Mouse (Mus musculus) midbrain, embryonic 11.5 days (tissue): ENCODE data around the gene Nefh. TPM values are rescaled to one million over a fixed set of nuclear protein-coding genes. Genes with fewer than 3 reads are reported as not detected.
A peak's percentile ranks its signal among the peaks of the same experiment; 100 is the strongest.

Source experiments
- ATAC-seq: fragments of 200-750 bp; cut with Nextera tagmentation; 2 replicates; pipeline ENCODE4 v1.8.0; 2017; ENCODE audit warnings: moderate TSS enrichment, moderate library complexity; ENCODE audit not compliant: low FRiP score
- DNase-seq: peaks from one replicate; pipeline ENCODE4 v3.0.0; 2015; ENCODE audit warnings: low spot score; ENCODE audit errors: missing footprints
- H3K27ac ChIP-seq: fragments of 300-500 bp; sonication (generic); 2 replicates; pipeline ENCODE4 v1.5.1; 2014; ENCODE audit warnings: low read depth, low read length
- H3K27me3 ChIP-seq: fragments of 300-500 bp; sonication (generic); 2 replicates; pipeline ENCODE4 v1.6.1; 2014; ENCODE audit warnings: mild to moderate bottlenecking, low read length, moderate library complexity, mixed read lengths; ENCODE audit not compliant: control insufficient read depth, insufficient read depth
- H3K36me3 ChIP-seq: fragments of 300-500 bp; sonication (generic); 2 replicates; pipeline ENCODE4 v1.6.1; 2014; ENCODE audit warnings: mild to moderate bottlenecking, low read length, moderate library complexity, mixed read lengths; ENCODE audit not compliant: control insufficient read depth, insufficient read depth
- H3K4me1 ChIP-seq: fragments of 300-500 bp; sonication (generic); 2 replicates; pipeline ENCODE4 v1.6.1; 2014; ENCODE audit warnings: low read length; ENCODE audit not compliant: control insufficient read depth, insufficient read depth
- H3K4me2 ChIP-seq: fragments of 300-500 bp; sonication (generic); 2 replicates; pipeline ENCODE4 v1.6.1; 2014; ENCODE audit warnings: mild to moderate bottlenecking, moderate library complexity
- H3K4me3 ChIP-seq: fragments of 300-500 bp; sonication (generic); 2 replicates; pipeline ENCODE4 v1.5.1; 2014; ENCODE audit warnings: low read depth, low read length
- H3K9ac ChIP-seq: fragments of 300-500 bp; sonication (generic); 2 replicates; pipeline ENCODE4 v1.6.1; 2014; ENCODE audit warnings: low read length
- H3K9me3 ChIP-seq: fragments of 300-500 bp; sonication (generic); 2 replicates; pipeline ENCODE4 v1.6.1; 2016; ENCODE audit warnings: low read length; ENCODE audit not compliant: control insufficient read depth
- WGBS: fragments of 180-500 bp; shearing (Covaris S2); extraction: QIAGEN DNeasy Blood & Tissue Kit; methylation state at CpG from one replicate; pipeline ENCODE4 v1.1.7; 2014; 5-methylcytosine and 5-hydroxymethylcytosine counted together
- polyA plus RNA-seq: library from polyadenylated mRNA; unstranded; fragments of >200 nt; fragmentation: Nextera tagmentation; extraction: Ambion mirVana; gene quantifications from 2 replicates; pipeline ENCODE4 v1.2.1, GENCODE M21; 2014

The Nefh gene
- polyA plus RNA-seq, 1 experiment from 2014 or later = 0.79 TPM

- H3K4me2 ChIP-seq = no peak overlapping the region
- WGBS = 48% methylated on average over 2 of the region's 2 CpGs
- H3K36me3 ChIP-seq = no peaks in the 10 kb centered on the region
- no peak overlapping the region for H3K9ac ChIP-seq
- H3K4me3 ChIP-seq = no peak overlapping the region
- H3K4me1 ChIP-seq = no peaks in the 10 kb centered on the region
- ATAC-seq (no peak), DNase-seq (no peak)
- no peaks in the 10 kb centered on the region for H3K27me3 ChIP-seq
- no peaks in the 10 kb centered on the region for H3K9me3 ChIP-seq
- H3K27ac ChIP-seq = no peak overlapping the region
These were observed 18.5 kb upstream of the Nefh start for GRCm38 (mm10) chr11:4966325-4966724.

- DNase-seq = no peak
- Histone ChIP-seq H3K4me1 (no peaks in the 10 kb centered on the region), H3K9ac (no peak overlapping the region), H3K27ac (no peak overlapping the region), H3K27me3 (no peaks in the 10 kb centered on the region), H3K36me3 (no peaks in the 10 kb centered on the region), H3K9me3 (no peaks in the 10 kb centered on the region), H3K4me3 (no peak overlapping the region), H3K4me2 (no peak overlapping the region)
- 64% methylated on average over 6 of the region's 6 CpGs for WGBS
- no peak for ATAC-seq
These were observed 15.4 kb upstream of the Nefh start for GRCm38 (mm10) chr11:4963099-4963808.

DNA sequence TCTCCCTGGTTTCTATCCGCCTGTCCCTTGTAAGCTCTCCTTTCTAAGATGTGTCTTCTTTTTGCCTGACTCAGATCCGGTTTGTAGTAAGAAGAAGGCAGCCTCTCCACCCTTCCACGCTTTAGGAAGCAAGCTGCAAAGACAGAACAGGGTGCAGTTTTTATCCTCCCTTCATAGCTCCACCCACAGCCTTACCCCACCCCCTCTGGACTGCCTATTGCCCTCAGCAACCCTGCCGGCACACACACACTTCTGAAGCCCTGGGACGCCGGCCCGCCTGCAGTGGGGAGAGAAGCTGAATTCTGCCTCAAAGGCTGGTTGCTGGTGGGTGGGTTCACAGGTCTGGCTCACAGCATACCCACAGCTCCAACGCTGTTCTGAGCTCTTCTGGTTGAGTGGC lies 6.1 kb upstream of the Nefh start:
- Histone ChIP-seq H3K27me3 (peaks cover 23% of the 10 kb centered on the region), H3K4me3 (no peak overlapping the region), H3K4me1 (peaks cover 5% of the 10 kb centered on the region), H3K4me2 (no peak overlapping the region), H3K36me3 (no peaks in the 10 kb centered on the region), H3K9me3 (no peaks in the 10 kb centered on the region), H3K9ac (no peak overlapping the region), H3K27ac (no peak overlapping the region)
- no peak for ATAC-seq
- WGBS = 2% methylated on average over 8 of the region's 8 CpGs
- DNase-seq = no peak

DNA sequence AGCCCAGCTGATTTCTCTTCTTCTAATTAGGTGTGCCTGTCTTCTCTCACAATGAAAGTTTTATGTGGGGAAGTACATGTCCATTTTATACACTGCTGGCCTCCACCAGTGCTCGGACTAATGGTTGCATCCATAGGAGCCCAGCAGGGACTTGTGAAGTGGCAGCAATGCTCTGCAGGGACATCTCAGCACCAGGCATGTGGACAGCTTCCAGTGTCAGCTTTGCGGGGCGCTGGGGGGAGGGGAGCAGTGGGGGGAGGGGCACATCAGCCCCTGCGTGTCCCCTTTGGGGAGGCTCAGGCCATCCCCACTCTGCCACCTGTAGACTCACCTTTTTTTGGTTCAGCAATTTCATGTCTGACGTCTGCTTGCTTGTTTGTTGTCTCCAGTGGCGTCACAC lies 5.5 kb upstream of the Nefh start:
- H3K4me2 ChIP-seq = no peak overlapping the region
- H3K9me3 ChIP-seq = no peaks in the 10 kb centered on the region
- no peak overlapping the region for H3K9ac ChIP-seq
- ATAC-seq (no peak), DNase-seq (no peak)
- no peak overlapping the region for H3K4me3 ChIP-seq
- H3K36me3 ChIP-seq = no peaks in the 10 kb centered on the region
- WGBS = 1% methylated on average over 6 of the region's 6 CpGs
- peaks cover 28% of the 10 kb centered on the region for H3K27me3 ChIP-seq
- no peak overlapping the region for H3K27ac ChIP-seq
- peaks cover 5% of the 10 kb centered on the region for H3K4me1 ChIP-seq

DNA sequence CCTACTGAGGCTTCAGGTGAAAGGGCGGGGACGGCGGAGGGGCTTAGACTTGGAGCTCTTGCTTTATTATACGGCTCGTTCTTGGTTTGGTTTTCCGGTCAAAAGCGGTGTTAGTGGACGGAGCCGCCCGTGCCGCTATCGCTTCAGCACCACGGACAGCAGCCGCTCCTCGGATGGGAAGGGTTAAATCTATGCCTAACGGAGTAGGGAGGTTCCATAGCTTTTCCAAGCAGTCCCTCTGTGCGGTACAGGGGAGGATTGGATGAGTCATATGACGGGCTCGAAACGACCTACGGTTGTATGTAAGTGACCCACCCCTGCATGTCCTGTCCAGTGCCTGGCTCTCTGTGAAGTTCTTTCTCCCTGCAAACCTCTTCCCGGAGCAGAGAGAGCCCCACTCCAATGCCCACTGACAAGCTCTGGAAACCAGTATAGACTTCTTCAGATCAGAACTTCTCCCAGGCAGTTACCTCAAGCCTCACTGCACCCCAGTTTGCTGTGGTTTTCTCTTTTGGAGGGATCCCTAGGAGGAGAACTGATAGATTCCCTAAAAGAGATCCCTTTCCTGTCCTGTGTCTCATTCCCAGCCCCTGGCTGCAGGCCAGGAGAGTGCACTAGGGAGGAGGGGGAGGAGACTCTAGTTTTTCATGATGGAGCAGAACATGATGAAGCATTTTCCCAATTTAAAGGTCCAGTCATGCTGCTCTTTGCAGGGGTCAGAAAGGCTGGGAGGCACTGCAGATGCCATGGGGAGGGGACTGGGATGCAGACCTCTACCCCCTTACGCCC lies 1.6 kb upstream of the Nefh start:
- no peaks in the 10 kb centered on the region for H3K36me3 ChIP-seq
- peaks cover 19% of the 10 kb centered on the region for H3K4me1 ChIP-seq
- H3K4me2 ChIP-seq = no peak overlapping the region
- WGBS = 4% methylated on average over 23 of the region's 23 CpGs
- H3K27me3 ChIP-seq = peaks cover 60% of the 10 kb centered on the region
- DNase-seq = peak; percentile 97
- H3K4me3 ChIP-seq = no peak overlapping the region
- no peak for ATAC-seq
- no peak overlapping the region for H3K9ac ChIP-seq
- H3K27ac ChIP-seq = no peak overlapping the region
- no peaks in the 10 kb centered on the region for H3K9me3 ChIP-seq

- no peak for ATAC-seq
- Histone ChIP-seq H3K4me2 (no peak overlapping the region), H3K27me3 (peaks cover 60% of the 10 kb centered on the region), H3K27ac (no peak overlapping the region), H3K9ac (no peak overlapping the region), H3K9me3 (no peaks in the 10 kb centered on the region), H3K4me3 (no peak overlapping the region), H3K4me1 (peaks cover 15% of the 10 kb centered on the region), H3K36me3 (no peaks in the 10 kb centered on the region)
- WGBS = 29% methylated on average over 8 of the region's 8 CpGs
- peak; percentile 91 for DNase-seq
These were observed 928 bp upstream of the Nefh start for GRCm38 (mm10) chr11:4948792-4949191.

GRCm38 (mm10) chr11:4946947-4947812 lies 684 bp downstream of the Nefh start:
- ATAC-seq (peak; percentile 82), DNase-seq (peak; percentile 91)
- Histone ChIP-seq H3K27me3 (peaks cover 60% of the 10 kb centered on the region), H3K9me3 (no peaks in the 10 kb centered on the region), H3K4me2 (peak overlapping the region; percentile 79), H3K9ac (peak overlapping the region; percentile 51), H3K36me3 (no peaks in the 10 kb centered on the region), H3K4me1 (peaks cover 14% of the 10 kb centered on the region), H3K4me3 (peak overlapping the region; percentile 46), H3K27ac (peak overlapping the region; percentile 25; the same call in 1 of the 2 replicates)
- WGBS = under 1% methylated on average over 112 of the region's 120 CpGs

DNA sequence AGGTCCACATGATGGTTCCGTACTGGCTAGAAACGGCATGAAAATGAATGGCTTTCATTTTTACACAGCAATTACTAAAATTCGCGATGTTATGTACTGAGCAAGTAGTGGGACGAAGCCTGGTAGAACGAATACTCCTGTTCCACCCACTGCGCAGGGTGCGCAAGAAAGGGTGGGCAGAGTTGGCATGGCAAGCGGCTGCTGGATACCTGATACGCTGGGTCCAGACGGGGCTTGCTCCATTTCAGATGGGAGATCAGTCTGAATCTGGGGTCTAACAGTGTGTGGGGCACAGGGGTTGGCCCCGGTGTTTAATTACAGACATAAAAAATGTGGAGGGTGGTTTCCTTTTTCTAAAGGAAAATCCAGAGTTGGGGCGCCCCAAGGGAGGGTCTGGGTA lies 1.3 kb downstream of the Nefh start:
- H3K27ac ChIP-seq = no peak overlapping the region
- DNase-seq (no peak), ATAC-seq (no peak)
- peak overlapping the region; percentile 46; the same call in 1 of the 2 replicates for H3K4me3 ChIP-seq
- H3K4me1 ChIP-seq = peaks cover 14% of the 10 kb centered on the region
- no peaks in the 10 kb centered on the region for H3K36me3 ChIP-seq
- no peak overlapping the region for H3K9ac ChIP-seq
- 44% methylated on average over 13 of the region's 13 CpGs for WGBS
- H3K27me3 ChIP-seq = peaks cover 56% of the 10 kb centered on the region
- H3K4me2 ChIP-seq = peak overlapping the region; percentile 79
- no peaks in the 10 kb centered on the region for H3K9me3 ChIP-seq
